Mouse (Mus musculus) CH12.LX (cell line): ENCODE data around the gene Gabrb1. TPM values are rescaled to one million over a fixed set of nuclear protein-coding genes. Genes with fewer than 3 reads are reported as not detected.
A peak's percentile ranks its signal among the peaks of the same experiment; 100 is the strongest.

ENCODE experiments used
- DNase-seq: peaks from one replicate; pipeline ENCODE4 v3.0.0-alpha.2; 2013; ENCODE audit errors: extremely low read depth
- H3K27ac ChIP-seq: 2 replicates; pipeline ENCODE4 v1.5.1; 2012; ENCODE audit warnings: low read depth, mild to moderate bottlenecking, control low read depth, moderate library complexity; ENCODE audit not compliant: insufficient read depth
- H3K27me3 ChIP-seq: replicated peaks from 2 replicates; pipeline ENCODE3; 2012; ENCODE audit warnings: inconsistent platforms
- H3K36me3 ChIP-seq, 2 experiments: replicated peaks in 1 of 2; 2 replicates each; pipeline versions ENCODE3 to v1.6.1; 2012; ENCODE audit warnings: inconsistent platforms in 1 of 2, low read length in 1 of 2, mild to moderate bottlenecking in 1 of 2, mixed read lengths in 1 of 2, moderate library complexity in 1 of 2; ENCODE audit not compliant: control insufficient read depth in 1 of 2, insufficient read depth in 1 of 2
- H3K4me1 ChIP-seq, 2 experiments: 2 replicates each; pipeline ENCODE4 v1.6.1; 2012; ENCODE audit warnings: inconsistent platforms in 1 of 2, moderate library complexity in 1 of 2; ENCODE audit not compliant: insufficient read depth in 2 of 2, control insufficient read depth in 1 of 2
- H3K4me2 ChIP-seq: 2 replicates; pipeline ENCODE4 v1.6.1; 2012; ENCODE audit warnings: low read depth, mild to moderate bottlenecking, control low read depth; ENCODE audit not compliant: poor library complexity, insufficient read depth, severe bottlenecking
- H3K4me3 ChIP-seq, 3 experiments: fragments of 150-350 bp in 1 of 3; sonication (generic) in 1 of 3; replicated peaks in 1 of 3; 2 replicates each; pipeline versions ENCODE3 to v1.5.1; 2011 to 2012; ENCODE audit warnings: low read depth in 2 of 3, low read length in 2 of 3, mild to moderate bottlenecking in 2 of 3, moderate library complexity in 2 of 3, control low read depth in 1 of 3, improper control_type of control experiment in 1 of 3, inconsistent platforms in 1 of 3, mixed read lengths in 1 of 3; ENCODE audit not compliant: poor library complexity in 1 of 3
- H3K79me2 ChIP-seq: replicated peaks from 2 replicates; pipeline ENCODE4 v1.6.1; 2012; ENCODE audit warnings: mild to moderate bottlenecking, moderate library complexity; ENCODE audit not compliant: control insufficient read depth, poor library complexity, insufficient read depth, severe bottlenecking; ENCODE audit errors: extremely low read depth
- H3K9ac ChIP-seq: 2 replicates; pipeline ENCODE4 v1.6.1; 2012; ENCODE audit warnings: low read depth, mild to moderate bottlenecking, control low read depth, moderate library complexity; ENCODE audit not compliant: insufficient read depth
- H3K9me3 ChIP-seq: replicated peaks from 2 replicates; pipeline ENCODE3; 2012; ENCODE audit warnings: low read length, inconsistent platforms, mixed read lengths
- BHLHE40 ChIP-seq: IDR thresholded peaks from 2 replicates; pipeline ENCODE4 v1.6.1; 2011; ENCODE audit warnings: mild to moderate bottlenecking, low read depth, low read length, improper control_type of control experiment
- CHD2 ChIP-seq: IDR thresholded peaks from 2 replicates; pipeline ENCODE4 v1.6.1; 2011; ENCODE audit warnings: low read length, improper control_type of control experiment
- CTCF ChIP-seq, 2 experiments: IDR thresholded peaks in 1 of 2; conservative IDR thresholded peaks in 1 of 2; 2 replicates each; pipeline ENCODE4 v1.5.1; 2011 to 2012; ENCODE audit warnings: low read depth in 2 of 2, low read length in 2 of 2, improper control_type of control experiment in 1 of 2, inconsistent platforms in 1 of 2, mild to moderate bottlenecking in 1 of 2, moderate library complexity in 1 of 2
- ELF1 ChIP-seq: IDR thresholded peaks from 2 replicates; pipeline ENCODE4 v1.6.1; 2014; ENCODE audit warnings: low read depth, mild to moderate bottlenecking, inconsistent platforms, low read length, improper control_type of control experiment
- EP300 ChIP-seq: IDR thresholded peaks from 2 replicates; pipeline ENCODE4 v1.6.1; 2011; ENCODE audit warnings: low read length, improper control_type of control experiment
- ETS1 ChIP-seq: conservative IDR thresholded peaks from 2 replicates; pipeline ENCODE4 v1.6.1; 2012; ENCODE audit warnings: low read depth, mild to moderate bottlenecking, inconsistent platforms, low read length, improper control_type of control experiment, moderate library complexity
- GABPA ChIP-seq: IDR thresholded peaks from 2 replicates; pipeline ENCODE4 v1.6.1; 2012; ENCODE audit warnings: low read depth, low read length, improper control_type of control experiment, inconsistent platforms; ENCODE audit not compliant: insufficient replicate concordance
- HCFC1 ChIP-seq: IDR thresholded peaks from 2 replicates; pipeline ENCODE4 v1.6.1; 2012; ENCODE audit warnings: low read depth, mild to moderate bottlenecking, inconsistent platforms, low read length, improper control_type of control experiment
- IRF4 ChIP-seq: IDR thresholded peaks from 2 replicates; pipeline ENCODE4 v1.6.1; 2014; ENCODE audit warnings: low read depth, mild to moderate bottlenecking, inconsistent platforms, low read length, improper control_type of control experiment
- JUN ChIP-seq: IDR thresholded peaks from 2 replicates; pipeline ENCODE4 v1.6.1; 2011; ENCODE audit warnings: low read depth, mild to moderate bottlenecking, low read length, improper control_type of control experiment, moderate library complexity; ENCODE audit not compliant: insufficient read depth
- JUND ChIP-seq: conservative IDR thresholded peaks from 2 replicates; pipeline ENCODE4 v1.6.1; 2011; ENCODE audit warnings: low read depth, low read length, improper control_type of control experiment
- KAT2A ChIP-seq: IDR thresholded peaks from 2 replicates; pipeline ENCODE4 v1.6.1; 2012; ENCODE audit warnings: low read length, improper control_type of control experiment, inconsistent platforms; ENCODE audit not compliant: insufficient replicate concordance
- MAX ChIP-seq: IDR thresholded peaks from 2 replicates; pipeline ENCODE4 v1.6.1; 2011; ENCODE audit warnings: low read length, improper control_type of control experiment
- MAZ ChIP-seq: IDR thresholded peaks from 2 replicates; pipeline ENCODE4 v1.6.1; 2012; ENCODE audit warnings: low read depth, mild to moderate bottlenecking, inconsistent platforms, low read length, improper control_type of control experiment, moderate library complexity
- MEF2A ChIP-seq: IDR thresholded peaks from 2 replicates; pipeline ENCODE4 v1.6.1; 2014; ENCODE audit warnings: low read depth, mild to moderate bottlenecking, inconsistent platforms, low read length, improper control_type of control experiment, borderline replicate concordance
- MXI1 ChIP-seq: IDR thresholded peaks from 2 replicates; pipeline ENCODE4 v1.6.1; 2011; ENCODE audit warnings: mild to moderate bottlenecking, low read depth, low read length, improper control_type of control experiment
- MYC ChIP-seq: IDR thresholded peaks from 2 replicates; pipeline ENCODE4 v1.6.1; 2011; ENCODE audit warnings: low read depth, mild to moderate bottlenecking, improper control_type of control experiment, low read length
- NELFE ChIP-seq: IDR thresholded peaks from 2 replicates; pipeline ENCODE4 v1.6.1; 2011; ENCODE audit warnings: low read depth, low read length, improper control_type of control experiment
- NRF1 ChIP-seq: IDR thresholded peaks from 2 replicates; pipeline ENCODE4 v1.6.1; 2014; ENCODE audit warnings: low read depth, mild to moderate bottlenecking, inconsistent platforms, low read length, improper control_type of control experiment, moderate library complexity
- POLR2AphosphoS2 ChIP-seq: IDR thresholded peaks from 2 replicates; pipeline ENCODE4 v1.6.1; 2011; ENCODE audit warnings: low read depth, low read length, improper control_type of control experiment
- RAD21 ChIP-seq: IDR thresholded peaks from 2 replicates; pipeline ENCODE4 v1.6.1; 2011; ENCODE audit warnings: low read depth, mild to moderate bottlenecking, low read length, improper control_type of control experiment, moderate library complexity
- RCOR1 ChIP-seq: conservative IDR thresholded peaks from 2 replicates; pipeline ENCODE4 v1.6.1; 2012; ENCODE audit warnings: low read depth, mild to moderate bottlenecking, inconsistent platforms, low read length, improper control_type of control experiment
- SIN3A ChIP-seq: IDR thresholded peaks from 2 replicates; pipeline ENCODE4 v1.6.1; 2012; ENCODE audit warnings: low read length, improper control_type of control experiment, inconsistent platforms
- SMC3 ChIP-seq: IDR thresholded peaks from 2 replicates; pipeline ENCODE4 v1.6.1; 2011; ENCODE audit warnings: low read depth, low read length, improper control_type of control experiment
- TCF12 ChIP-seq: IDR thresholded peaks from 2 replicates; pipeline ENCODE4 v1.6.1; 2014; ENCODE audit warnings: low read depth, mild to moderate bottlenecking, inconsistent platforms, low read length, improper control_type of control experiment
- UBTF ChIP-seq: IDR thresholded peaks from 2 replicates; pipeline ENCODE4 v1.6.1; 2012; ENCODE audit warnings: low read depth, mild to moderate bottlenecking, inconsistent platforms, low read length, improper control_type of control experiment, moderate library complexity
- USF1 ChIP-seq: IDR thresholded peaks from 2 replicates; pipeline ENCODE4 v1.6.1; 2014; ENCODE audit warnings: low read depth, mild to moderate bottlenecking, inconsistent platforms, low read length, improper control_type of control experiment
- ZC3H11A ChIP-seq: IDR thresholded peaks from 2 replicates; pipeline ENCODE4 v1.6.1; 2012; ENCODE audit warnings: low read depth, mild to moderate bottlenecking, inconsistent platforms, low read length, improper control_type of control experiment
- ZKSCAN1 ChIP-seq: IDR thresholded peaks from 2 replicates; pipeline ENCODE4 v1.6.1; 2012; ENCODE audit warnings: low read depth, inconsistent platforms, low read length, improper control_type of control experiment, borderline replicate concordance
- ZMIZ1 ChIP-seq: IDR thresholded peaks from 2 replicates; pipeline ENCODE4 v1.6.1; 2012; ENCODE audit warnings: low read depth, mild to moderate bottlenecking, inconsistent platforms, low read length, improper control_type of control experiment
- ZNF384 ChIP-seq: IDR thresholded peaks from 2 replicates; pipeline ENCODE4 v1.6.1; 2012; ENCODE audit warnings: low read depth, low read length, improper control_type of control experiment, inconsistent platforms
- dilution Hi-C: fragments of 300-500 bp; cut with MboI; formaldehyde crosslinking; loops from 2 replicates; pipeline ENCODE4 v1.14.3; 2020; ENCODE audit warnings: low sequenced_read_pairs; ENCODE audit not compliant: extremely low pct_unique_long_range_greater_than_20kb, extremely low pct_ligation_motif_present
- in situ Hi-C: fragments of 300-500 bp; cut with MboI; formaldehyde crosslinking; loops from 3 replicates; pipeline ENCODE4 v1.14.3; 2019; ENCODE audit warnings: low sequenced_read_pairs, low pct_ligation_motif_present, low pct_unique_long_range_greater_than_20kb, mixed read lengths
- polyA plus RNA-seq: library from polyadenylated mRNA; unstranded; fragments of >175 nt; gene quantifications from 2 replicates; pipeline ENCODE4 v1.2.1, GENCODE M21; 2012; ENCODE audit warnings: low read depth; ENCODE audit not compliant: insufficient read length
- total RNA-seq, 2 experiments: library from RNA; depleted of rRNA; stranded (reverse); fragments of 300-350 nt in 1 of 2; fragments of >200 nt in 1 of 2; gene quantifications; 2 replicates each; pipeline ENCODE4 v1.2.3; 2012 to 2014

Gene Gabrb1
- total and polyA plus RNA-seq, 3 experiments, result 0.04 TPM; not detected in 2

DNA sequence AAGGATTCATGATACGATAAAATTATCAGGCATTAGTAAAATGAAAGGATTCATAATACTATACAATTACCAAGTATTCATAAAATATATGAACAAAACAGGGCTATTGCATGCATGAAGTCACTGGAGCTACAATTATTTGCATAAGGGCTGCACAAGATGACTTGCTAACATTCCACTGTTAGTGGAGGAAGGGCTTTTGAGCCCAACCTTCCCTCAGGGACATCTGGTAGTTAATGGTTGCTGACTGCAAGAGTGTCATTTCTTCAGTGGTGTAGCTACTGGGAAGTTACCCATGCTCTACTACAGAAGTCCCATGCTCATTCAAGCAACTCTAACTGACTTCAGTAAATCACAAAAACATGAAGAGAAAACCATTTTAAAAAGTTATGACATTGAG is 43.6 kb upstream of the Gabrb1 start:
- no peaks in the 10 kb centered on the region for H3K79me2 ChIP-seq
- H3K9ac ChIP-seq, result no peak overlapping the region
- H3K9me3 ChIP-seq, result no peaks in the 10 kb centered on the region
- peak; percentile 65 for DNase-seq
- in situ Hi-C loops, result no loop called here
- TF ChIP-seq UBTF (no peak), JUND (no peak), EP300 (peak; percentile 56), IRF4 (peak; percentile 38; the same call in 1 of the 2 replicates), CHD2 (no peak), BHLHE40 (no peak), MYC (no peak), MXI1 (no peak), ZMIZ1 (no peak), NELFE (no peak), JUN (no peak), ELF1 (no peak), SMC3 (no peak), MAX (no peak), ZC3H11A (no peak), NRF1 (no peak), POLR2AphosphoS2 (no peak)
- no peaks in the 10 kb centered on the region for H3K27me3 ChIP-seq
- H3K4me2 ChIP-seq, result no peak overlapping the region
- H3K27ac ChIP-seq, result no peak overlapping the region
- H3K4me1 ChIP-seq, result peaks cover 0 to 13% of the 10 kb centered on the region in 2 experiments; a peak in 2 of 4 replicates
- no peak overlapping the region for H3K4me3 ChIP-seq
- dilution Hi-C loops, result no loop called here
- H3K36me3 ChIP-seq, result no peaks in the 10 kb centered on the region

DNA sequence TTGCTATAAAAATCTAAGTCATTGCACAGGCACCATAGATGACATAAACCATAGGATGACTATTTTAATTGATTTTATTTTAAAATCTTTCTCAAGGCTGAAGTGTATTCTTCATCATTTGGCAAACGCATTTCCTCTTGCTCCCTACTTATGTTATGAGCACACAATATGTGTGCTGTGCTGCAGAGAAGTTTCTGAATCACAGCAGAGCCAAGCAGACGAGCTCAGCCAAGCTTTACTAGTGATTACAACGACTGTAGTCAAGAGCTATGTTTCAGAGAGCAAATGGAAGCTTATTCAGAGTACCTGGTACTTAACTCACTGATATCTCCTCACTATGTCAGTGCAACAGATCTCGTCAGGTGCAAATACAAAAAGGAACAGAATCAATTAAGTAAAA is 41.2 kb upstream of the Gabrb1 start:
- Histone ChIP-seq H3K79me2 (no peaks in the 10 kb centered on the region), H3K9ac (no peak overlapping the region), H3K27me3 (no peaks in the 10 kb centered on the region), H3K4me1 (peaks cover 0 to 13% of the 10 kb centered on the region in 2 experiments; a peak in 2 of 4 replicates), H3K9me3 (no peaks in the 10 kb centered on the region), H3K4me2 (no peak overlapping the region), H3K27ac (no peak overlapping the region), H3K36me3 (no peaks in the 10 kb centered on the region), H3K4me3 (no peak overlapping the region)
- dilution Hi-C loops, result no loop called here
- in situ Hi-C loops, result no loop called here
- no peak for TF ChIP-seq RAD21
- no peak for TF ChIP-seq SMC3
- no peak for TF ChIP-seq USF1
- TF ChIP-seq MAZ, result no peak
- TF ChIP-seq CTCF (conservative IDR thresholded peaks at IDR 0.05 in 1 of 2, IDR thresholded peaks at IDR 0.05 in 1 of 2; ENCODE audit: low read depth in 2 of 2, low read length in 2 of 2), result no peak
- no peak for TF ChIP-seq MYC
- TF ChIP-seq ETS1, result no peak
- TF ChIP-seq GABPA, result no peak
- no peak for TF ChIP-seq MEF2A
- TF ChIP-seq HCFC1, result no peak
- no peak for TF ChIP-seq KAT2A
- TF ChIP-seq ZKSCAN1, result no peak
- TF ChIP-seq RCOR1, result no peak
- TF ChIP-seq TCF12, result no peak
- no peak for TF ChIP-seq BHLHE40
- no peak for TF ChIP-seq ZNF384
- no peak for TF ChIP-seq SIN3A
- no peak for TF ChIP-seq ZMIZ1
- TF ChIP-seq CHD2, result no peak
- no peak for DNase-seq
